Mouse (Mus musculus) Patski (cell line): ENCODE measurements around the gene Wwox. TPM values are rescaled to one million over a fixed set of nuclear protein-coding genes. Genes with fewer than 3 reads are reported as not detected.
A peak's percentile ranks its signal among the peaks of the same experiment; 100 is the strongest.

ENCODE experiments used
- ATAC-seq: fragments of 100-300 bp; one replicate; pipeline ENCODE4 v1.8.0; 2021
- CTCF ChIA-PET: fragments of 350-600 bp; sonication (Branson Sonifier 250); formaldehyde crosslinking; loops from one replicate; lab custom pipeline; 2022; ENCODE audit warnings: inconsistent platforms; lab: Charles Lee
- POLR2A ChIA-PET: fragments of 350-600 bp; sonication (Branson Sonifier 250); formaldehyde crosslinking; loops from one replicate; lab custom pipeline; 2022; ENCODE audit warnings: antibody characterized with exemption, inconsistent platforms; lab: Charles Lee
- DNase-seq: peaks from one replicate; pipeline ENCODE4 v3.0.0-alpha.2; 2011; ENCODE audit warnings: low read depth, low spot score
- H3K27me3 ChIP-seq: fragments of 371-371 bp; one replicate; pipeline ENCODE4 v1.5.1; 2021
- CTCF ChIP-seq: fragments of 100-300 bp; IDR thresholded peaks from one replicate; pipeline ENCODE4 v1.5.1; 2021
- in situ Hi-C: fragments of 300-500 bp; cut with MboI; formaldehyde crosslinking; loops from 3 replicates; pipeline ENCODE4 v1.11.1; 2018; ENCODE audit warnings: low pct_unique_long_range_greater_than_20kb, mixed read lengths
- polyA plus RNA-seq: library from polyadenylated mRNA; unstranded; gene quantifications from one replicate; pipeline ENCODE4 v1.2.3, GENCODE M21; 2021

Wwox gene
- polyA plus RNA-seq, 1 experiment from 2014 or later: 21.9 TPM

GRCm38 (mm10) chr8:114872491-114872890, 433.0 kb downstream of the Wwox start:
- CTCF ChIA-PET: interaction anchor here (1.3 kb wide), 1 partner anchor 19 kb away, joined by 4 read pairs; no protein-coding TSS in a partner anchor
- H3K27me3 ChIP-seq: no peaks in the 10 kb centered on the region
- in situ Hi-C loops: no loop called here
- ATAC-seq: no peak
- peak; percentile 48 for DNase-seq
- POLR2A ChIA-PET: interaction anchor here (0.7 kb wide), 1 partner anchor 119 kb away, joined by 3 read pairs; no protein-coding TSS in a partner anchor
- no peak for TF ChIP-seq CTCF

DNA sequence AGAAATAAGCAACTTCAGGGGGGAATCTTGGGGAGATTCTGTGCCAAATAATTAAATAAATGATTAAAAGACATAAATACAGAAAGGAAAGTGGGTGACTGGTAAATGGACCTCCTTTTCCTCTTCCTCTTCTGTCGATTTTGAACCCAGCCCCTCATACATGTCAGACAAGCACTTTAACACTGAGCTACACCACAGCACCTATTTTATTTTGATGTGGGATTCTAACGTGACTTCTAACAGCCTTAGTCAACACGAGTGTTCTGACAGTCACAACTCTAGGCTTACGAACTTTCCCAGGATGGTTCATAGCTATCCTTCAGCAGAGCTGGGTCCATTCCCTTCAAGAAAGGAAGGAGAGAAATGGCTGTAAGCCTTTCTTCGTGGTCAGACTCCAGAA, 435.7 kb downstream of the Wwox start:
- no peak for TF ChIP-seq CTCF
- POLR2A ChIA-PET: no interaction called here
- DNase-seq (no peak), ATAC-seq (no peak)
- CTCF ChIA-PET: interaction anchor here (0.7 kb wide), 1 partner anchor 26 kb away, joined by 3 read pairs; no protein-coding TSS in a partner anchor
- no peaks in the 10 kb centered on the region for H3K27me3 ChIP-seq
- in situ Hi-C loops: no loop called here

GRCm38 (mm10) chr8:114876161-114876611, 436.7 kb downstream of the Wwox start:
- ChIA-PET POLR2A (interaction anchor here (0.6 kb wide), 1 partner anchor 378 kb away, joined by 3 read pairs; no protein-coding TSS in a partner anchor), CTCF (no interaction called here)
- ATAC-seq (no peak), DNase-seq (peak; percentile 51)
- in situ Hi-C loops: no loop called here
- no peak for TF ChIP-seq CTCF
- no peaks in the 10 kb centered on the region for H3K27me3 ChIP-seq

DNA sequence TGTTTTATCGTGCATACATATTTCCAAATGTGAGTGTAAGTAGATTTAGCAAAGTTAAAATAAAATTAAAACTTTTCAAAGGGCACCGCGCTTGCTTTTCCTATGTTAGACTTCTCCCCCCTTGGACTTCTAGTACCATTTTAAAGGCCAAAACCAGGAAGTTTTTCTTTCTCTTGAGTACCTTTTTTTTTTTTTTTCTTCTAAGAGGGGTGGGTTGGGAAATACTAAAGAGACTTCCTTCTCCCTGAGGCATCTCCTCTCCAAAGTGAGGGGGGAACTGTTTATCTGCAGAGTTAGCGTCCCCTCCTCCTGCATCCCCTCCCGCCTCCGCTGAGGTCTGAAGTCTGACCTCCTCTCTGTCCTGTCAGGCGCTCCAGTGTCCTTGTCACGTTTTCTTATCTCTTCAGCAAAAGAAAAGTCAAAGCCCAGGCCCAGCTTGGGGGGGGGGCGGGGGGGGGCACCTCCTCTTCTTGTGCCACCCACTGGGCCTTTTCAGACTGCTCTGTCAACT, 437.3 kb downstream of the Wwox start:
- ATAC-seq: no peak
- in situ Hi-C loops: no loop called here
- POLR2A ChIA-PET: no interaction called here

DNA sequence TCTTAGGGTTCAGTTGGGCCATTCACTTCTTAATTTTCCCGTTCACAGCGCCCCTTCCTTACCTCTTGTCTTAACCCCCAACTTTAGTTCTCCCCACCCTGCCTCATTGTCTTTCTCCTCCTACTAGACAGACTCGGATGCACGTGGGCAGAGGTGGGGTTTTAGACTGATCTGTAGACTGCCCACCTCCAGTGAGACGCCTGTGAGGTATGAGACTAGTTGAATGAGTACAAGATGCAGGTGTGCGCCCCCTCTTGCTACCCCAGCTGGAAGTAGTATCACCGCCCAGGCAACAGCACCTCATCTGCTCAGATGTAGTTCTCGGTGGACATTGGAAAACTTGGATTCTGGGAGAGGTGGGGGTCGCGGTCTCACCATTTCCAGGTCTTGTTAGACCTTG, 437.8 kb downstream of the Wwox start:
- no peaks in the 10 kb centered on the region for H3K27me3 ChIP-seq
- ChIA-PET POLR2A (no interaction called here), CTCF (no interaction called here)
- ATAC-seq (no peak), DNase-seq (no peak)
- no peak for TF ChIP-seq CTCF
- in situ Hi-C loops: no loop called here

More for the DNA sequence above, 437.3 kb downstream of the Wwox start:
- H3K27me3 ChIP-seq: no peaks in the 10 kb centered on the region
- no peak for TF ChIP-seq CTCF
- CTCF ChIA-PET: no interaction called here
- DNase-seq: no peak

DNA sequence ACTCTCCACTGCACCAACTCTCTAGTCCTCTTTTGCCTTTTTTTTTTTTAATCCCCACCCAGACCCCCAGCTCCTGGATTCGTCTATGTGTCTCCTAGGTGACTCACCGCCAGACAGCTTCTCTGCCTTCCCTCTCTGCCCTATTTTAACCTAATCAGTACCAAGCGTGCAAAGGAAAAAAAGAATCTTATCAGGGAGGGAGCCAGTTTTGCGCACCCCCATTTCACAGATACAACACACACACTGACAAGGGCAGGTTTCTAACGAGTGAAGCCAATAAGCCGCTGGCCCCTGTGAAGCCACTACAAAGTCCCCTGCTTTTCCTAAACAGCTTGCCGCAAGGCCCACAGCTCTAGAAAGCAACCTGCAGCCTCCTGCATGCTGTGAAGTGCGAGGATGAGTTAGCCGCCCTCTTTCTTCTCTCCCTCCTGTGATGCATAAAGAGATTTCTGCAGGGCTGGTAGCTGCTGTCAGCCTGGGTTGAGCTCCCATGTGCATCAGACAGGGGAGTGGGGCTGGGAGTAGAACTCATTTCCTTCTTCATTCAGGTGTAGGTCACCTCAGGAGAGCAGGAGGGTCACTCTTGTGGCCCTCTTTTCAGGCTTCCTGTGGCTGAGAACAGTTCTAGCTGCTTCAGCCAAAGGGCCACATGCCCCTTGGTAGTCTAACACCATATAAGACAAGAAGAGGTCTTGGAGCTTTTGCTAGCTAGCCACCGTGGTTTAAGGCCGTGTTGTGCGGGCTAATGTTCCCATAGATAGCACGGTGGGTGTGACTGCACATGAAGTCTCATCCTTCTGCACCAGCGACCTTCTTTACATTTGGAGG, 439.2 kb downstream of the Wwox start:
- no peak for ATAC-seq
- DNase-seq: no peak
- H3K27me3 ChIP-seq: no peaks in the 10 kb centered on the region
- TF ChIP-seq CTCF: no peak
- ChIA-PET POLR2A (no interaction called here), CTCF (interaction anchor here (0.7 to 0.9 kb wide), 2 partner anchors 17 to 26 kb away, joined by 3 read pairs; no protein-coding TSS in a partner anchor)
- in situ Hi-C loops: no loop called here

GRCm38 (mm10) chr8:114879277-114879568, 439.8 kb downstream of the Wwox start:
- in situ Hi-C loops: no loop called here
- ChIA-PET POLR2A (no interaction called here), CTCF (interaction anchor here (0.9 kb wide), 1 partner anchor 17 kb away, joined by 3 read pairs; no protein-coding TSS in a partner anchor)
- DNase-seq (no peak), ATAC-seq (no peak)
- H3K27me3 ChIP-seq: no peaks in the 10 kb centered on the region
- TF ChIP-seq CTCF: no peak

DNA sequence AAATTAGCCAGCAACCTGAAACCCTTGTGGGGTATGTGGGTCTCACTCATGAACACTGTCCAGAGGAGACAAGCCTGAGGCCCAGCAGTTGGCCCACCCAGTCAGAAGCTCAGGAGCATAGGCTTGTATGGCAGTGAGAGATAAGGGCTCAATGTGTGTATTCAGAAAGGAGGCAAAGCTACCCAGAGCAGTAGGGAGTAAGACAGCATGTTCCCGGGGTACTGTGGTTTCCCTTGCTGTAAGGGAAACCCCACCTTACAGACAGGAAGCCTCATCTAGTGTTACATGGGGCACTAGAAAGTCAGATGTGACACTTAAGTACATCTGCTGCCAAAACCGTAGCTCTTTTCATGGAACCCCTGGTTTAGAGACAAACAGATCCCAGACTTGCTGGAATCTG, 440.2 kb downstream of the Wwox start:
- ATAC-seq (no peak), DNase-seq (no peak)
- in situ Hi-C loops: no loop called here
- ChIA-PET CTCF (interaction anchor here (0.9 kb wide), 1 partner anchor 16 kb away, joined by 3 read pairs; no protein-coding TSS in a partner anchor), POLR2A (no interaction called here)
- no peak for TF ChIP-seq CTCF
- no peaks in the 10 kb centered on the region for H3K27me3 ChIP-seq

DNA sequence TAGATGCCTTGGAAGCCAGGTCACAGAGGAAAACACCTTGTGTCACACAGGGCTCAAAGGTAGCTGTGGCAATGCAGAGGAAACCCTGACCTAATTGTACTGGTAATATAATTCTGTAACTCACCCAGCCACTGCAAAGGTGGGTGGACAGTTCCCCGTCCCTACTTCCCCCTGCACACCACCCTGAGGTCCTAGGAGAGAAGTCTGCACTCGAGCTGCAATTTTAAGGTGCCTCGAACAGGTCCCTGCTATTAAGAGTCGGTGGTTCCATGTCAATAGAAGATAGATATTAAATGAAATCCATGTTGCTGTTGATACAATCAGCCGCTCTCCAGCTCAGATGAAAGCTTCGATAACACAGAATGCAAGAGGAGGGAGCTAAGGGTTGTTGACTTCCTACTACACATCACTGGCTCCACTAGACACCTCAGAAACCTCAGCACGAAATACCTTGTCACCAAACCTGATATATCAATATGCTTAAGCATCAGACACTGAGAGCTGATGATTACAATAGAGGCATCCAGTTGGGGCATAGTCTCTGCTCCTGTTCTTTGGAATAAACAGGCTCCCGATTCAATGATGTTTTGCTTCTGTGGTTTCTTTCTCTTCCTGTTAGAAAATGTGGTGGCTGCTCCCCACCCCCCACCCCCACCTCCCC, 441.1 kb downstream of the Wwox start:
- in situ Hi-C loops: no loop called here
- no peak for TF ChIP-seq CTCF
- DNase-seq (no peak), ATAC-seq (no peak)
- ChIA-PET POLR2A (no interaction called here), CTCF (no interaction called here)
- H3K27me3 ChIP-seq: no peaks in the 10 kb centered on the region

DNA sequence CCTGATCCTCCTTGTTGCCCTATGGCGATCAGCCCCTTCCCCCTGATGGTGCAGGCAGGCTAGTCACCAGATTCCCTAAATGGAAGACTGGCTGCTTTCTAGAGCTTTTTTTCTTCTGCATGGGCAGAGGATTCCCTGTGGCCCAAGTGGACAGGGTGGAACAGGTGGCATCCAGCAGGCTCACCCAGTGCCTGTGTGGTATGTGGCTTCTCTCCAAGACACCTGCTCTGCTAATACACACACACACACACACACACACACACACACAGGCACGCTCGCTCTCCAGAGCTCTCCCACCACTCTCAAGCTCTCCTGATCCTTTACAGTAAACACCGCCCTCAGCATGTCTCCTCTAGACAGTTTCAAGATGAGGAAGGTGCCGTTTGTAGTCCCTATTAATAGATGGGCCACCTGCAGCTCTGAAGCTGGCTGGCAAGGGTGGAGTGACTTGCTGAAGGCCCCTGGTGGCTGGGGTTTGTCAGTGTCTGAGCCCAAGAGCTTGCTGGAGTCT, 442.5 kb downstream of the Wwox start:
- in situ Hi-C loops: no loop called here
- no peak for DNase-seq
- TF ChIP-seq CTCF: no peak
- ChIA-PET CTCF (no interaction called here), POLR2A (no interaction called here)
- peak; percentile 33 for ATAC-seq
- H3K27me3 ChIP-seq: no peaks in the 10 kb centered on the region
